Comparison of ENCODE assay signal across 45 mouse cellular contexts in genomic region chr9:104029861-104030260, GRCm38 (mm10). TPM values are rescaled to one million over a fixed set of nuclear protein-coding genes. Genes with fewer than 3 reads are reported as not detected.
"Had no signal": no experiment of that assay in that cellular context is flagged by ENCODE, and none has a peak within 500 bp of the region (broad histone marks: within the 10 kb centered on the region; RNA-seq: fewer than 3 reads in every experiment).

No protein-coding gene starts in this region.

- DNase-seq: left cerebral cortex, postnatal 4 days; liver; liver, embryonic 13.5 days; liver, postnatal 0 days; lung, adult 18-20 months; lung, adult 2 months; lung, embryonic 14.5 days; lung, postnatal 10 days; lung, postnatal 14 days; lung, postnatal 36 days; lung, postnatal 4 days; midbrain, embryonic 14.5 days had no signal

- H3K27me3 ChIP-seq: limb, embryonic 12.5 days; limb, embryonic 13.5 days; limb, embryonic 15.5 days; liver, embryonic 12.5 days; liver, embryonic 13.5 days; liver, embryonic 15.5 days; lung, embryonic 15.5 days; midbrain, embryonic 12.5 days; midbrain, embryonic 13.5 days; midbrain, embryonic 15.5 days; neural tube, embryonic 12.5 days; neural tube, embryonic 13.5 days had no signal

- H3K27ac ChIP-seq: limb, embryonic 10.5 days; limb, embryonic 12.5 days; limb, embryonic 13.5 days; limb, embryonic 15.5 days; liver, embryonic 12.5 days; liver, embryonic 13.5 days; liver, embryonic 14.5 days; liver, embryonic 15.5 days; lung, embryonic 15.5 days; macrophage; midbrain, embryonic 10.5 days; midbrain, embryonic 12.5 days; midbrain, embryonic 13.5 days; midbrain, embryonic 15.5 days; neural tube, embryonic 12.5 days; neural tube, embryonic 13.5 days had no signal

- ATAC-seq: liver, embryonic 12.5 days; liver, postnatal 0 days; lung, postnatal 0 days; midbrain, embryonic 13.5 days; midbrain, embryonic 15.5 days; midbrain, embryonic 16.5 days had no signal

- H3K4me1 ChIP-seq: limb, embryonic 12.5 days; limb, embryonic 13.5 days; limb, embryonic 15.5 days; liver, embryonic 12.5 days; liver, embryonic 13.5 days; liver, embryonic 15.5 days; lung, embryonic 15.5 days; midbrain, embryonic 10.5 days; midbrain, embryonic 12.5 days; midbrain, embryonic 13.5 days; midbrain, embryonic 15.5 days; neural tube, embryonic 12.5 days had no signal

- H3K9me3 ChIP-seq: limb, embryonic 10.5 days; limb, embryonic 15.5 days; liver, embryonic 12.5 days; liver, embryonic 13.5 days; liver, embryonic 15.5 days; lung, embryonic 15.5 days; midbrain, embryonic 13.5 days; midbrain, embryonic 15.5 days; neural tube, embryonic 12.5 days had no signal

- H3K4me3 ChIP-seq: limb, embryonic 10.5 days; limb, embryonic 12.5 days; limb, embryonic 13.5 days; limb, embryonic 15.5 days; liver, embryonic 12.5 days; liver, embryonic 13.5 days; liver, embryonic 15.5 days; lung, embryonic 15.5 days; midbrain, embryonic 10.5 days; midbrain, embryonic 12.5 days; midbrain, embryonic 13.5 days; midbrain, embryonic 15.5 days; myocyte; neural tube, embryonic 12.5 days; neural tube, embryonic 13.5 days had no signal

RNA-seq across cellular contexts. Expression of gene Gm28305, which starts 10.6 kb away (rescaled TPM):
- total RNA-seq: left cerebral cortex, postnatal 10 days; left cerebral cortex, postnatal 14 days; left cerebral cortex, postnatal 25 days; left cerebral cortex, postnatal 36 days; left cerebral cortex, postnatal 4 days; liver, adult 2 months; megakaryocyte progenitor cell, adult 5-6 weeks; midbrain, postnatal 0 days; monocyte, adult 5-6 weeks had no signal
- polyA plus RNA-seq: limb, embryonic 10.5 days; limb, embryonic 11.5 days; limb, embryonic 12.5 days; limb, embryonic 13.5 days; limb, embryonic 14.5 days; limb, embryonic 15.5 days; liver, adult 2 months; liver, embryonic 11.5 days; liver, embryonic 12.5 days; liver, embryonic 13.5 days; liver, embryonic 14.5 days; liver, embryonic 15.5 days; liver, embryonic 16.5 days; liver, postnatal 0 days; lung, adult 2 months; lung, embryonic 14.5 days; lung, embryonic 15.5 days; lung, embryonic 16.5 days; lung, postnatal 0 days; macrophage; midbrain, embryonic 10.5 days; midbrain, embryonic 11.5 days; midbrain, embryonic 12.5 days; midbrain, embryonic 13.5 days; midbrain, embryonic 14.5 days; midbrain, embryonic 15.5 days; midbrain, embryonic 16.5 days; midbrain, postnatal 0 days; myocyte; neural tube, embryonic 11.5 days; neural tube, embryonic 12.5 days; neural tube, embryonic 13.5 days had no signal
